Mouse (Mus musculus) liver, embryonic 15.5 days (tissue): ENCODE measurements around the gene Krt14. TPM values are rescaled to one million over a fixed set of nuclear protein-coding genes. Genes with fewer than 3 reads are reported as not detected.

ENCODE experiments used
- ATAC-seq: fragments of 200-750 bp; cut with Nextera tagmentation; 2 replicates; pipeline ENCODE4 v1.8.0; 2017; ENCODE audit warnings: moderate number of reproducible peaks, mild to moderate bottlenecking, moderate library complexity; ENCODE audit not compliant: insufficient read depth
- H3K27ac ChIP-seq: fragments of 300-500 bp; sonication (generic); replicated peaks from 2 replicates; pipeline ENCODE4 v1.5.1; 2015; ENCODE audit warnings: mild to moderate bottlenecking, inconsistent platforms
- H3K27me3 ChIP-seq: fragments of 300-500 bp; sonication (generic); 2 replicates; pipeline ENCODE4 v1.6.1; 2015; ENCODE audit warnings: mild to moderate bottlenecking, inconsistent platforms
- H3K36me3 ChIP-seq: fragments of 300-500 bp; sonication (generic); replicated peaks from 2 replicates; pipeline ENCODE4 v1.6.1; 2015; ENCODE audit warnings: moderate library complexity, mild to moderate bottlenecking, inconsistent platforms
- H3K4me1 ChIP-seq: fragments of 300-500 bp; sonication (generic); replicated peaks from 2 replicates; pipeline ENCODE4 v1.6.1; 2015; ENCODE audit warnings: inconsistent platforms
- H3K4me2 ChIP-seq: fragments of 300-500 bp; sonication (generic); 2 replicates; pipeline ENCODE4 v1.6.1; 2015; ENCODE audit warnings: moderate library complexity, mild to moderate bottlenecking, inconsistent platforms
- H3K4me3 ChIP-seq: fragments of 300-500 bp; sonication (generic); replicated peaks from 2 replicates; pipeline ENCODE4 v1.5.1; 2015; ENCODE audit warnings: mild to moderate bottlenecking, inconsistent platforms
- H3K9ac ChIP-seq: fragments of 300-500 bp; sonication (generic); 2 replicates; pipeline ENCODE4 v1.6.1; 2015; ENCODE audit warnings: moderate library complexity, mild to moderate bottlenecking, inconsistent platforms
- H3K9me3 ChIP-seq: fragments of 300-500 bp; sonication (generic); replicated peaks from 2 replicates; pipeline ENCODE4 v1.6.1; 2016; ENCODE audit warnings: inconsistent platforms
- WGBS: fragments of 180-500 bp; shearing (Covaris S2); methylation state at CpG from one replicate; pipeline ENCODE4 v1.1.7; 2015; ENCODE audit warnings: mixed read lengths; ENCODE audit not compliant: insufficient replicate concordance; 5-methylcytosine and 5-hydroxymethylcytosine counted together
- polyA plus RNA-seq: library from polyadenylated mRNA; unstranded; fragments of >200 nt; fragmentation: Nextera tagmentation; extraction: Ambion mirVana; gene quantifications from 2 replicates; pipeline ENCODE4 v1.2.1, GENCODE M21; 2015

The Krt14 gene
- polyA plus RNA-seq, 1 experiment from 2014 or later: 0.50 TPM

DNA sequence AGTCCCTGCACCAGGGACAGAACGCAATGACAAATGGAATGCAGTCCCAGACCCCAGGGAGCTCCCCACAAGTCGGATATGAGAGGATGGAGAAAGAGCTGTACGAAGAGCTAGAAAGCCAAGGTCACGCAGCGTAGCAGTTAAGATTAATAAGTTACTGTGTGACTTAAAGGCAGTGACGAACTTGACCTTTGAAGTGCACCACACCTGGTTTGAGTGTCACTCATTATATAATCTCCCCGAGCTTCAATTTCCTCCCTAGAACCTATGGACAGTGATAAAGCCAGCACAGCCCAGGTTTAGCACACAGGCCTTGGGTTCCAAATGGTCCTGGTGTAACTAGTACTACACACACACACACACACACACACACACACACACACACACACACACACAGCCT, 43.0 kb downstream of the Krt14 start:
- Histone ChIP-seq H3K4me3 (no peak overlapping the region), H3K27me3 (no peaks in the 10 kb centered on the region), H3K9ac (no peak overlapping the region), H3K27ac (no peak overlapping the region), H3K4me2 (no peak overlapping the region), H3K9me3 (no peaks in the 10 kb centered on the region), H3K4me1 (no peaks in the 10 kb centered on the region), H3K36me3 (no peaks in the 10 kb centered on the region)
- no peak for ATAC-seq
- 38% methylated on average over 7 of the region's 7 CpGs for WGBS

DNA sequence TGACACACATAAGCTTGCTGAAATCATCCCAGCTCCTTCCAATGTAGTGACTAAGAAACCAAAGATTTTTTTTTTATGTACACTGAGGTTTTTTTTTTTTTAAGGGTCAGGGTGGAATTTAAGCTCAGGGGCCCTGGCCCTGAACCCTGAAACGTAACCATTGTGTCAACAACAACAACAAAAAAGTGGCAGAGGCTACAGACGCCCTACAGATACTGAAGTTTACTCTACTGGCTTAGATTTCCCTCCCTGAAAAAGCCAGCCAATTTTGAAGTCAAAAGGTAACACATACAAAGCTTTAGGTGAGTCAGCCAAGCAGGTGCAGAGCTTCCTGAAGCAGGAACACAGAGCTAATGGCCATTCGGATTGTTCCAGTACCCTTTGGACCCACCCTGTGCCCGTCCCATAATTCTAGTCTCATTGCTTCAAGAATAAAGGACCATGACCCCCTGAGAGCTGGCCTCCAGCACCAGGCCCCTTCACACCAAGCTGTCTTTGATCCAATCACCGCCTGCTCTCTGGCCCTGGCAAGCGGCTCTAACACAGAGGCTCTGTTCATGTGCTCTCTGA, 49.4 kb downstream of the Krt14 start:
- Histone ChIP-seq H3K4me2 (no peak overlapping the region), H3K4me3 (no peak overlapping the region), H3K27ac (no peak overlapping the region), H3K4me1 (no peaks in the 10 kb centered on the region), H3K9ac (no peak overlapping the region), H3K36me3 (no peaks in the 10 kb centered on the region), H3K9me3 (no peaks in the 10 kb centered on the region), H3K27me3 (no peaks in the 10 kb centered on the region)
- WGBS: 48% methylated on average over 6 of the region's 6 CpGs
- no peak for ATAC-seq

DNA sequence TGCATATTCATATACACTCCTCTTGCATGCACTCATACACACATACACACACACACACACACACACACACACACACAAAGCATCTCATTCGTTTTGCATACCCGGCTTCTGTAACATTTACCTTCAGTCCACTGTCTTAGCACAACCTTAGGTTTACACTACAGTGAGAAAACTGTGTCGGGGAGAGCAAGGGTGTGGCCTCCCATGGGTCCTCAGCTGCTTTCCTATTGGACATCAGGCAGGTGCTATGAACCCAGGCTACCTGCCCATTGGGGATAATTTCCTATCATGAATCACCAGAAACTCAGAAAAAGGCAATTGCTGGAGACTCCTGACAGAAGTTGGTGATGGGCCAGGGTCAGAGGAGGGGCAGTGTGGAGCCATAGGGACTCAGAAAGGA, 50.0 kb downstream of the Krt14 start:
- Histone ChIP-seq H3K9me3 (no peaks in the 10 kb centered on the region), H3K4me2 (no peak overlapping the region), H3K36me3 (no peaks in the 10 kb centered on the region), H3K27ac (no peak overlapping the region), H3K4me1 (no peaks in the 10 kb centered on the region), H3K9ac (no peak overlapping the region), H3K4me3 (no peak overlapping the region), H3K27me3 (no peaks in the 10 kb centered on the region)
- WGBS: 58% methylated on average over 3 of the region's 3 CpGs
- no peak for ATAC-seq

DNA sequence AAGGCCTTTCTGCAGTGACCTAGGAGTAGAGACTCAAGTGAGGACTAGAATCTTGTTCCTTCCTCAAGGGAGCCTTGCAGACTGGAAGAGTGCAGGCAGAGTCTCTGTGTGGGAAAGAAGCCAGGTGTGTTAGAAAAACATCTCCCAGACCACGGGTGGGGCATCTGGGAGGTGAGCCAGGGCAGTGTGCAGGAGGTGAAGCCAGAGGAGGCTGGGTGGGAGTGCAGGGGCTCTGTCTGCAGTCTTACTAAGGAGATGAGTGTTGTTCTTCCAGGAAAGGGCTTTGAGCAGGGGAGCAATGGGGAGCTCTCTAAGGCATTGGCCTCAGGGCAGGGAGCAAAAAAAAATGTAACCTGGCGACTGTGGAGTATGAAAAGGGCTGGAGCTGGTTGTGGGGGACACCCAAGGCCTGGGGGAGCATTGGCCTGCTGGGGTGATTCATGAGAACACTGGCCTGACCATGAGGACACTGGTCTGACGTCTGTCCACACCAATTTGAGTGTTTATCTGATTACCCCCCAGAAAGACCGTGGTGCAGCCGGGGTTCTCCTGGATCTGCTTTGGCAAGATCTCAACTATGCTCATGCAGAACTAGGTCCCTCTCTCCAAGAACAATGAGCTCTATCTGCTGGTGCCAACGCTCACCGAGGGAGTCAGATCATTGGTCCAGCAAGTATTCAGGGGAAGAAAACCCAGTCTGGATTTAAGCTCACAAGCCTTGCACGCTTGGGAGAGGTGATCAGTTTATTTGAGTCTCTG, 51.7 kb downstream of the Krt14 start:
- Histone ChIP-seq H3K27me3 (no peaks in the 10 kb centered on the region), H3K4me1 (no peaks in the 10 kb centered on the region), H3K4me2 (no peak overlapping the region), H3K27ac (no peak overlapping the region), H3K36me3 (no peaks in the 10 kb centered on the region), H3K9ac (no peak overlapping the region), H3K4me3 (no peak overlapping the region), H3K9me3 (no peaks in the 10 kb centered on the region)
- no peak for ATAC-seq
- 45% methylated on average over 8 of the region's 8 CpGs for WGBS

Other genes with a start within 250 kb of the Krt14 start
- not detected in 2 replicates for gene Krtap29-1, start 228.5 kb downstream of the Krt14 start, polyA plus RNA-seq
- not detected in 2 replicates for gene Krtap16-1, start 221.0 kb downstream of the Krt14 start, polyA plus RNA-seq
- gene Krtap17-1, start 213.6 kb downstream of the Krt14 start, polyA plus RNA-seq: not detected in 2 replicates
- gene Krt33a, start 191.3 kb downstream of the Krt14 start, polyA plus RNA-seq: not detected in 2 replicates
- not detected in 2 replicates for gene Krt33b, start 177.7 kb downstream of the Krt14 start, polyA plus RNA-seq
- gene Krt34, start 166.0 kb downstream of the Krt14 start, polyA plus RNA-seq: not detected in 2 replicates
- gene Krt31, start 157.0 kb downstream of the Krt14 start, polyA plus RNA-seq: not detected in 2 replicates
- not detected in 2 replicates for gene Krt32, start 119.3 kb downstream of the Krt14 start, polyA plus RNA-seq
- gene Krt35, start 111.3 kb downstream of the Krt14 start, polyA plus RNA-seq: not detected in 2 replicates
- gene Krt36, start 101.9 kb downstream of the Krt14 start, polyA plus RNA-seq: not detected in 2 replicates
- gene Krt13, start 86.0 kb downstream of the Krt14 start, polyA plus RNA-seq: 0.36 TPM in 1 of 2 replicates, not detected in the other
- gene Krt15, start 71.6 kb downstream of the Krt14 start, polyA plus RNA-seq: 0.16 and 0.84 TPM in 2 replicates
- 3.6 and 4.2 TPM in 2 replicates for gene Krt19, start 58.9 kb downstream of the Krt14 start, polyA plus RNA-seq
- not detected in 2 replicates for gene Krt9, start 14.3 kb downstream of the Krt14 start, polyA plus RNA-seq
- gene Krt16, start 41.4 kb upstream of the Krt14 start, polyA plus RNA-seq: not detected in 2 replicates
- gene Krt17, start 53.5 kb upstream of the Krt14 start, polyA plus RNA-seq: 0.33 and 0.40 TPM in 2 replicates
- gene Krt42, start 62.3 kb upstream of the Krt14 start, polyA plus RNA-seq: not detected in 2 replicates
- 1,286 and 1,576 TPM in 2 replicates for gene Eif1, start 112.3 kb upstream of the Krt14 start, polyA plus RNA-seq
- gene Gast, start 126.9 kb upstream of the Krt14 start, polyA plus RNA-seq: not detected in 2 replicates
- gene Hap1, start 148.6 kb upstream of the Krt14 start, polyA plus RNA-seq: 0.33 and 0.45 TPM in 2 replicates
- gene Jup, start 190.2 kb upstream of the Krt14 start, polyA plus RNA-seq: 14.0 and 15.7 TPM in 2 replicates
- 3.6 and 4.0 TPM in 2 replicates for gene P3h4, start 207.3 kb upstream of the Krt14 start, polyA plus RNA-seq
- 7.8 and 8.5 TPM in 2 replicates for gene Fkbp10, start 208.1 kb upstream of the Krt14 start, polyA plus RNA-seq
- gene Nt5c3b, start 234.3 kb upstream of the Krt14 start, polyA plus RNA-seq: 16.5 and 17.7 TPM in 2 replicates
- 0.06 and 0.14 TPM in 2 replicates for gene Klhl10, start 234.4 kb upstream of the Krt14 start, polyA plus RNA-seq